ENCODE assay signal across 13 mouse cellular contexts in the genomic region with DNA sequence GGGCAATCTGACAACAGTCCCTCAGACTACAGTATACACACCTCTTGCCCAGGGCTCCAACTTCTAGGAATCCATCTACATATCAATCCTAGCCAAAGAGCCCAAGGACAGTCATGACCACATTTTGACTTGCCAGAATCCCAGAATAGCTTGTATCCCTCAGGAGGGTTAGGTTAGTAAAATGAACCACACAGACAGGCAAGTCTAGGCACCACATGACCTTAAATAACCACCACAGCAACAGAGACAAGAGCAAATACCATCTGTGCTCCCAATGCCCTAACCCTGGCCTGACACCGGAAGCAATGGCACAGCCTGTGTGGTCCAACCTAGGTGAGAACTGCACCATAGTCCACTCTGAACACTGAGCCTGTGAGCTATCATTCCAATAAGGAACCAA. TPM values are rescaled to one million over a fixed set of nuclear protein-coding genes. Genes with fewer than 3 reads are reported as not detected.
DNase-seq lines count a peak whose midpoint lies in the region; ATAC-seq lines count a peak whose summit lies in the region.
"Had no signal": no experiment of that assay in that cellular context is flagged by ENCODE, and none has a peak within 500 bp of the region (broad histone marks: within the 10 kb centered on the region; RNA-seq: fewer than 3 reads in every experiment).

No protein-coding gene starts in this region.

- H3K36me3 ChIP-seq in megakaryocyte, embryonic 14.5 days (replicated peaks; ENCODE audit: low read length) = peaks cover 60% of the 10 kb centered on the region
- H3K36me3 ChIP-seq in forebrain, embryonic 16.5 days (ENCODE audit: control insufficient read depth, insufficient read depth) = 0 out of 2 replicates have a peak, but pooled peaks cover 2% of the 10 kb centered on the region
- H3K36me3 ChIP-seq in neural tube, embryonic 15.5 days = peaks cover 6% of the 10 kb centered on the region; the same call in 1 of the 2 replicates

- peaks cover 80% of the 10 kb centered on the region for H3K4me1 ChIP-seq in megakaryocyte, embryonic 14.5 days
- H3K4me1 ChIP-seq in forebrain, embryonic 16.5 days (replicated peaks; ENCODE audit: control insufficient read depth, insufficient read depth, low read length) = peaks cover 55% of the 10 kb centered on the region
- H3K4me1 ChIP-seq in neural tube, embryonic 15.5 days = peaks cover 53% of the 10 kb centered on the region

- peak overlapping the region; percentile 85 for H3K4me3 ChIP-seq in megakaryocyte, embryonic 14.5 days (replicated peaks)
- H3K4me3 ChIP-seq in forebrain, embryonic 16.5 days (replicated peaks; ENCODE audit: low read length) = no peak overlapping the region
- no peak overlapping the region for H3K4me3 ChIP-seq in neural tube, embryonic 15.5 days (replicated peaks)

- H3K27me3 ChIP-seq in megakaryocyte, embryonic 14.5 days (replicated peaks) = no peaks in the 10 kb centered on the region
- H3K27me3 ChIP-seq in forebrain, embryonic 16.5 days (replicated peaks; ENCODE audit: control insufficient read depth, insufficient read depth, low read length) = no peaks in the 10 kb centered on the region
- no peaks in the 10 kb centered on the region for H3K27me3 ChIP-seq in neural tube, embryonic 15.5 days (replicated peaks)
- H3K27me3 ChIP-seq: embryonic facial prominence, embryonic 12.5 days had no signal

- no peak overlapping the region for H3K27ac ChIP-seq in forebrain, embryonic 16.5 days (ENCODE audit: low read length)
- no peak overlapping the region for H3K27ac ChIP-seq in neural tube, embryonic 15.5 days (replicated peaks)
- H3K27ac ChIP-seq: embryonic facial prominence, embryonic 12.5 days; hindbrain, embryonic 10.5 days had no signal

- WGBS in forebrain, embryonic 16.5 days = 89% methylated on average over 1 of the region's 1 CpGs
- 88% methylated on average over 1 of the region's 1 CpGs for WGBS in neural tube, embryonic 15.5 days

- no peaks in the 10 kb centered on the region for H3K9me3 ChIP-seq in megakaryocyte, embryonic 14.5 days
- no peaks in the 10 kb centered on the region for H3K9me3 ChIP-seq in forebrain, embryonic 16.5 days (ENCODE audit: control insufficient read depth, low read length)
- H3K9me3 ChIP-seq in neural tube, embryonic 15.5 days (replicated peaks) = no peaks in the 10 kb centered on the region
- H3K9me3 ChIP-seq: embryonic facial prominence, embryonic 12.5 days; G1E; hindbrain, embryonic 10.5 days had no signal

- peak overlapping the region; percentile 8 for H3K4me2 ChIP-seq in forebrain, embryonic 16.5 days (ENCODE audit: low read length)
- H3K4me2 ChIP-seq in neural tube, embryonic 15.5 days = peak overlapping the region; percentile 98; the same call in 1 of the 2 replicates

- ATAC-seq in megakaryocyte, adult 5-6 weeks (ENCODE audit: poor library complexity, severe bottlenecking) = no peak
- no peak for ATAC-seq in forebrain, embryonic 16.5 days
- ATAC-seq in neural tube, embryonic 15.5 days (ENCODE audit: low FRiP score) = no peak

- H3K9ac ChIP-seq in forebrain, embryonic 16.5 days (replicated peaks; ENCODE audit: low read depth, low read length) = no peak overlapping the region
- H3K9ac ChIP-seq in neural tube, embryonic 15.5 days (replicated peaks) = 0 out of 2 replicates have a peak overlapping the region, but pooled peaks have one; percentile 7

- DNase-seq in gastrocnemius, adult 18-20 months (ENCODE audit: low spot score) = peak; percentile 44
- no peak for DNase-seq in gastrocnemius, postnatal 25 days
- no peak for DNase-seq in kidney, postnatal 4 days
- DNase-seq: kidney, adult 8-10 months; layer of hippocampus, adult 9-11 months; thymus, postnatal 36 days had no signal

RNA-seq across cellular contexts. Expression of a gene that starts 3.2 kb away (rescaled TPM):
- 10 to 100 TPM; 57.4 to 66.1 TPM for total RNA-seq in gastrocnemius, adult 18-20 months (2021)
- 10 to 100 TPM; 33.0 to 43.3 TPM for total RNA-seq in gastrocnemius, postnatal 25 days (2021)
- 46.2 and 157 TPM in 2 replicates for polyA plus RNA-seq in megakaryocyte, embryonic 14.5 days (2012; ENCODE audit: insufficient read depth, low replicate concordance)
- total RNA-seq in megakaryocyte, adult 5-6 weeks (2015) = 19.3 and 24.1 TPM in 2 replicates
- 7.6 and 10.0 TPM in 2 replicates for total RNA-seq in megakaryocyte, adult 5-6 weeks (2017)
- 45.4 and 47.5 TPM in 2 replicates for polyA plus RNA-seq in forebrain, embryonic 16.5 days (2015; fragmentation: Nextera tagmentation; extraction: Ambion mirVana)
- 24.3 and 27.0 TPM in 2 replicates for polyA plus RNA-seq in neural tube, embryonic 15.5 days (2015; fragmentation: Nextera tagmentation; extraction: Ambion mirVana)

RNA-seq across cellular contexts. Expression of a gene that starts 26.2 kb away (rescaled TPM):
- 10 to 100 TPM; 10.7 to 11.4 TPM for total RNA-seq in gastrocnemius, adult 18-20 months (2021)
- 10 to 100 TPM in 1 of 2 experiments, 1 to 10 TPM in 1; 9.8 to 10.8 TPM for total RNA-seq in gastrocnemius, postnatal 25 days (2021)
- polyA plus RNA-seq in megakaryocyte, embryonic 14.5 days (2012; ENCODE audit: insufficient read depth, low replicate concordance) = 7.8 and 56.8 TPM in 2 replicates
- 7.0 and 8.2 TPM in 2 replicates for total RNA-seq in megakaryocyte, adult 5-6 weeks (2015)
- total RNA-seq in megakaryocyte, adult 5-6 weeks (2017) = 20.4 and 21.6 TPM in 2 replicates
- polyA plus RNA-seq in forebrain, embryonic 16.5 days (2015; fragmentation: Nextera tagmentation; extraction: Ambion mirVana) = 20.1 and 22.0 TPM in 2 replicates
- polyA plus RNA-seq in neural tube, embryonic 15.5 days (2015; fragmentation: Nextera tagmentation; extraction: Ambion mirVana) = 23.0 and 31.6 TPM in 2 replicates

RNA-seq across cellular contexts. Expression of a gene that starts 32.9 kb away (rescaled TPM):
- total RNA-seq in gastrocnemius, adult 18-20 months (2021) = 10 to 100 TPM; 11.8 to 15.6 TPM
- 10 to 100 TPM in 1 of 2 experiments, 1 to 10 TPM in 1; 9.7 to 12.5 TPM for total RNA-seq in gastrocnemius, postnatal 25 days (2021)
- 36.6 and 64.3 TPM in 2 replicates for polyA plus RNA-seq in megakaryocyte, embryonic 14.5 days (2012; ENCODE audit: insufficient read depth, low replicate concordance)
- total RNA-seq in megakaryocyte, adult 5-6 weeks (2015) = 26.9 and 29.5 TPM in 2 replicates
- total RNA-seq in megakaryocyte, adult 5-6 weeks (2017) = 20.3 and 33.5 TPM in 2 replicates
- polyA plus RNA-seq in forebrain, embryonic 16.5 days (2015; fragmentation: Nextera tagmentation; extraction: Ambion mirVana) = 9.4 and 12.1 TPM in 2 replicates
- polyA plus RNA-seq in neural tube, embryonic 15.5 days (2015; fragmentation: Nextera tagmentation; extraction: Ambion mirVana) = 10.8 and 15.9 TPM in 2 replicates

RNA-seq across cellular contexts. Expression of a gene that starts 33.1 kb away (rescaled TPM):
- under 1 TPM; 0.76 to 0.80 TPM for total RNA-seq in gastrocnemius, adult 18-20 months (2021)
- 1 to 10 TPM; 1.4 to 1.5 TPM for total RNA-seq in gastrocnemius, postnatal 25 days (2021)
- polyA plus RNA-seq in megakaryocyte, embryonic 14.5 days (2012; ENCODE audit: insufficient read depth, low replicate concordance) = 1.2 and 1.3 TPM in 2 replicates
- 22.7 and 24.7 TPM in 2 replicates for total RNA-seq in megakaryocyte, adult 5-6 weeks (2015)
- total RNA-seq in megakaryocyte, adult 5-6 weeks (2017) = 22.1 and 24.0 TPM in 2 replicates
- 13.5 and 13.7 TPM in 2 replicates for polyA plus RNA-seq in forebrain, embryonic 16.5 days (2015; fragmentation: Nextera tagmentation; extraction: Ambion mirVana)
- 6.0 and 13.2 TPM in 2 replicates for polyA plus RNA-seq in neural tube, embryonic 15.5 days (2015; fragmentation: Nextera tagmentation; extraction: Ambion mirVana)

RNA-seq across cellular contexts. Expression of a gene that starts 36.2 kb away (rescaled TPM):
- 10 to 100 TPM; 21.2 to 24.9 TPM for total RNA-seq in gastrocnemius, adult 18-20 months (2021)
- total RNA-seq in gastrocnemius, postnatal 25 days (2021) = 10 to 100 TPM; 23.0 to 25.9 TPM
- polyA plus RNA-seq in megakaryocyte, embryonic 14.5 days (2012; ENCODE audit: insufficient read depth, low replicate concordance) = 18.5 and 24.0 TPM in 2 replicates
- total RNA-seq in megakaryocyte, adult 5-6 weeks (2015) = 80.0 and 87.2 TPM in 2 replicates
- total RNA-seq in megakaryocyte, adult 5-6 weeks (2017) = 30.1 and 47.3 TPM in 2 replicates
- 58.9 and 69.1 TPM in 2 replicates for polyA plus RNA-seq in forebrain, embryonic 16.5 days (2015; fragmentation: Nextera tagmentation; extraction: Ambion mirVana)
- 44.0 and 49.7 TPM in 2 replicates for polyA plus RNA-seq in neural tube, embryonic 15.5 days (2015; fragmentation: Nextera tagmentation; extraction: Ambion mirVana)
